ENCODE assay signal across 28 mouse cellular contexts in genomic region chr2:132398136-132398535, GRCm38 (mm10). TPM values are rescaled to one million over a fixed set of nuclear protein-coding genes. Genes with fewer than 3 reads are reported as not detected.
"Had no signal": no experiment of that assay in that cellular context is flagged by ENCODE, and none has a peak within 500 bp of the region (broad histone marks: within the 10 kb centered on the region; RNA-seq: fewer than 3 reads in every experiment).

No protein-coding gene starts in this region.

- H3K27ac ChIP-seq: gastrocnemius, adult 2 months; heart, adult 2 months; hindbrain, embryonic 10.5 days; hindbrain, embryonic 12.5 days; hindbrain, embryonic 14.5 days; intestine, embryonic 15.5 days; kidney, embryonic 15.5 days; kidney, postnatal 0 days; limb, embryonic 13.5 days; limb, embryonic 15.5 days; liver, embryonic 12.5 days; liver, embryonic 14.5 days had no signal

- H3K4me2 ChIP-seq: heart, embryonic 11.5 days; hindbrain, embryonic 12.5 days; hindbrain, embryonic 14.5 days; intestine, embryonic 15.5 days; kidney, embryonic 15.5 days; limb, embryonic 13.5 days; limb, embryonic 15.5 days; liver, embryonic 12.5 days had no signal

- H3K4me1 ChIP-seq: hindbrain, embryonic 10.5 days; hindbrain, embryonic 12.5 days; intestine, embryonic 15.5 days; kidney, embryonic 15.5 days; liver, embryonic 12.5 days had no signal

- H3K9ac ChIP-seq: hindbrain, embryonic 12.5 days; hindbrain, embryonic 14.5 days; intestine, embryonic 15.5 days; kidney, embryonic 15.5 days; limb, embryonic 13.5 days; limb, embryonic 15.5 days; liver, embryonic 12.5 days; liver, embryonic 14.5 days had no signal

- H3K36me3 ChIP-seq: hindbrain, embryonic 10.5 days; hindbrain, embryonic 12.5 days; intestine, embryonic 15.5 days; kidney, embryonic 15.5 days; limb, embryonic 13.5 days; limb, embryonic 15.5 days; liver, embryonic 12.5 days had no signal

- H3K27me3 ChIP-seq: hindbrain, embryonic 12.5 days; intestine, embryonic 15.5 days; kidney, embryonic 15.5 days; limb, embryonic 13.5 days; limb, embryonic 15.5 days; liver, embryonic 12.5 days had no signal

- DNase-seq: gastrocnemius, adult 2 months; gastrocnemius, postnatal 10 days; gastrocnemius, postnatal 25 days; heart, adult 2 months; heart, postnatal 10 days; heart, postnatal 4 days; kidney, adult 2 months; kidney, adult 9 months; kidney, postnatal 14 days; kidney, postnatal 36 days; layer of hippocampus, postnatal 36 days; left cerebral cortex, postnatal 4 days had no signal

- ATAC-seq: hindbrain, embryonic 16.5 days; inflammation-experienced regulatory T-cells, adult 6 months; intestine, embryonic 15.5 days; intestine, postnatal 0 days; liver, embryonic 12.5 days had no signal

- H3K4me3 ChIP-seq: gastrocnemius, adult 2 months; heart, adult 2 months; hindbrain, embryonic 10.5 days; hindbrain, embryonic 12.5 days; intestine, embryonic 15.5 days; kidney, embryonic 15.5 days; limb, embryonic 13.5 days; limb, embryonic 15.5 days; liver, embryonic 12.5 days had no signal

RNA-seq across cellular contexts. Expression of gene Prokr2, which starts 12.9 kb away (rescaled TPM):
- polyA plus RNA-seq: kidney, adult 2 months; large intestine, adult 2 months; liver, adult 2 months had no signal
